Mouse (Mus musculus) heart, embryonic 13.5 days (tissue): ENCODE results near the gene Clip1. TPM values are rescaled to one million over a fixed set of nuclear protein-coding genes. Genes with fewer than 3 reads are reported as not detected.
A peak's percentile ranks its signal among the peaks of the same experiment; 100 is the strongest.

Source experiments
- ATAC-seq: fragments of 200-750 bp; cut with Nextera tagmentation; 2 replicates; pipeline ENCODE4 v1.8.0; 2017; ENCODE audit warnings: moderate TSS enrichment; ENCODE audit not compliant: insufficient number of reproducible peaks, low FRiP score, low TSS enrichment; ENCODE audit errors: extremely low read depth
- H3K27ac ChIP-seq: fragments of 300-500 bp; sonication (generic); replicated peaks from 2 replicates; pipeline ENCODE4 v1.5.1; 2015; ENCODE audit warnings: moderate library complexity, mild to moderate bottlenecking, inconsistent platforms
- H3K27me3 ChIP-seq: fragments of 300-500 bp; sonication (generic); replicated peaks from 2 replicates; pipeline ENCODE4 v1.6.1; 2015; ENCODE audit warnings: mild to moderate bottlenecking, inconsistent platforms
- H3K36me3 ChIP-seq: fragments of 300-500 bp; sonication (generic); 2 replicates; pipeline ENCODE4 v1.6.1; 2015; ENCODE audit warnings: mild to moderate bottlenecking, inconsistent platforms
- H3K4me1 ChIP-seq: fragments of 300-500 bp; sonication (generic); 2 replicates; pipeline ENCODE4 v1.6.1; 2015; ENCODE audit warnings: inconsistent platforms
- H3K4me2 ChIP-seq: fragments of 300-500 bp; sonication (generic); 2 replicates; pipeline ENCODE4 v1.6.1; 2015; ENCODE audit warnings: inconsistent platforms, mild to moderate bottlenecking, moderate library complexity
- H3K4me3 ChIP-seq: fragments of 300-500 bp; sonication (generic); 2 replicates; pipeline ENCODE4 v1.5.1; 2015; ENCODE audit warnings: moderate library complexity, mild to moderate bottlenecking, inconsistent platforms
- H3K9ac ChIP-seq: fragments of 300-500 bp; sonication (generic); 2 replicates; pipeline ENCODE4 v1.6.1; 2015; ENCODE audit warnings: inconsistent platforms, mild to moderate bottlenecking, moderate library complexity
- H3K9me3 ChIP-seq: fragments of 300-500 bp; sonication (generic); 2 replicates; pipeline ENCODE4 v1.6.1; 2016; ENCODE audit warnings: inconsistent platforms
- WGBS: fragments of 180-500 bp; shearing (Covaris S2); methylation state at CpG from one replicate; pipeline ENCODE4 v1.1.7; 2015; ENCODE audit warnings: mixed read lengths; 5-methylcytosine and 5-hydroxymethylcytosine counted together
- polyA plus RNA-seq: library from polyadenylated mRNA; unstranded; fragments of >200 nt; fragmentation: Nextera tagmentation; extraction: Ambion mirVana; gene quantifications from 2 replicates; pipeline ENCODE4 v1.2.1, GENCODE M21; 2015

Gene Clip1
- polyA plus RNA-seq, 1 experiment from 2014 or later = 48.9 TPM

DNA sequence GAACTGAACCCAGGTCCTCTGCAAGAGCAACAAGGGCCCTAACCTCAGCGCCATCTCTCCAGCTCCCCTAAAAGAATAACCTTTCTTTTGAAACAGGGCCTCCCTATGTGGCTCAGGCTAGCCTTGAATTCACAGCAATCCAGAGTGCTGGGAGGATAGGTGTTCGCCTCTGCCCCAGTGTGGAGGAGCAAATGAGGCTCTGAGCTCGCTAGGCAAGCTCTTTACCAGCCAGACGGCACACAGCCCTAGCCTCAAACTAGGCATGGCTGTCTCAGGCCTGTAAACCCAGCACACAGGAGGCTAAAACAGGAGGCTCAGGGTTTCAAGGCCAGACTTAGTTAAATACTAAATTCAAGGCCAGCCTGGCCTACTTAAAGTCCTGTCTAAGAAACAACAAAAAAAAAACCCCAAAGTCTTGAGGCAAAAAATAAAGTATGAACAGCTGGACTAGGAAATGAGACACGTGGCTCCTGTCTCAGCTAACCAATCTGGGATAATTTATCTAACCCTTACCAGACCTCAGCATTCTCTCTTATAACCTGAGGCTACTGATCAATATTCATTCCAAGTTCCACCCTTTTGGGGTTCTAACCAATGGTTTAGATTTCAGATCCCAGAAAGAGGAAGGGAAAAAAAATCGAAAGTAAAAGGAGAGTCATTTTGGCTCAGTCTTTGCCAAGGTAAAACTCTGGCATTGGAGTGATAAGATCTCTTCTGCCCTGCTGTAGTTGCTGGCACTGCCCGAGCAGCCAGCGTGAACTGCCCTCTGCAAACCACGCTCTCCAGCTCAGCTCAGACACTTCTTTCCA is 14.2 kb downstream of the Clip1 start:
- Histone ChIP-seq H3K4me2 (peak overlapping the region; percentile 52; the same call in 1 of the 2 replicates), H3K4me1 (peaks cover 80% of the 10 kb centered on the region)

DNA sequence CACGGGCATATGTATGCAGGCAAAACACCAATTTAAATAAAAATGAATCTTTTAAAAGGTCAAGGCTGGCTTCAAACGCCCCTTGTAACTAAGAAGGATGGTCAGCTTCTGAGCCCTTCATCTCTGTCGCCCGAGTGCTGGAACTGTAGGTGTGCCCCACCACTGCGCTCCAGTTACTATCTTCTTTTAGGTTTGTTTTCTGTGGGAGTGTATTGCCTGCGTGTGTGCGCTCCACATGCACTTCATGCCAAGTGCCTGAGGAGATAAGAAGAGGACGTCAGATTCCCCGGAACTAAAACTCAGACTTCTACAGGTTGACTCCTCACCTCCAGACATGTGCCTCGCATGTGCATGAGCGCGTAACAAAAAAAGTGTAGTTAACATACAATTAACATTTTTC is 16.5 kb downstream of the Clip1 start:
- peaks cover 77% of the 10 kb centered on the region for H3K4me1 ChIP-seq
- H3K9ac ChIP-seq = 0 out of 2 replicates have a peak overlapping the region, but pooled peaks have one; percentile 21
- H3K4me3 ChIP-seq = no peak overlapping the region
- H3K27me3 ChIP-seq = no peaks in the 10 kb centered on the region
- H3K9me3 ChIP-seq = no peaks in the 10 kb centered on the region
- ATAC-seq = no peak
- no peak overlapping the region; the same call in 1 of the 2 replicates for H3K4me2 ChIP-seq
- H3K27ac ChIP-seq = peak overlapping the region; percentile 66
- no peaks in the 10 kb centered on the region for H3K36me3 ChIP-seq
- 43% methylated on average over 12 of the region's 12 CpGs for WGBS

More for the DNA sequence above, 14.2 kb downstream of the Clip1 start:
- Histone ChIP-seq H3K9ac (peak overlapping the region; percentile 55), H3K9me3 (no peaks in the 10 kb centered on the region), H3K4me3 (0 out of 2 replicates have a peak overlapping the region, but pooled peaks have one; percentile 11), H3K36me3 (no peaks in the 10 kb centered on the region), H3K27ac (peak overlapping the region; percentile 73), H3K27me3 (no peaks in the 10 kb centered on the region)
- 69% methylated on average over 9 of the region's 9 CpGs for WGBS
- no peak for ATAC-seq

DNA sequence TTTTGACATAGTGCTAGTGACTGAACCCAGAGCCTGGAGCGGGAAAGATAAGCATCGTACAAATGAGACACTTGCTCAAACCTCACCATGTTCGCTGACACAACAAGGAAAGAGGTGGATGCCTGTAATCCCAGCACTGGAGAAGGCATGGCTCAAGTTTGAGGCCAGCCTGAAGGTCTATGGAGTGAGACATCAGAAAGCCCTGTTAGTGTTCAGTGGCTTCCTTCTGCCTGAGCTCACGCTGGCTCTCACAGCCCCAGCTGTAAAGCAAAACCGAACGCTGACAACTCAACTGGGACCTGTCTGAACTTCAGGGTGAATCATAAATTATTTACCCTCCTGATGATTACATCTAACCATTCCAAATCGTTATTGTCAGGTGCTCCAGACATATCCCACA is 18.5 kb downstream of the Clip1 start:
- no peaks in the 10 kb centered on the region for H3K36me3 ChIP-seq
- H3K27me3 ChIP-seq = no peaks in the 10 kb centered on the region
- ATAC-seq = no peak
- H3K27ac ChIP-seq = peak overlapping the region; percentile 63
- no peaks in the 10 kb centered on the region for H3K9me3 ChIP-seq
- H3K4me2 ChIP-seq = no peak overlapping the region
- no peak overlapping the region for H3K4me3 ChIP-seq
- no peak overlapping the region for H3K9ac ChIP-seq
- 60% methylated on average over 7 of the region's 7 CpGs for WGBS
- H3K4me1 ChIP-seq = peaks cover 81% of the 10 kb centered on the region

DNA sequence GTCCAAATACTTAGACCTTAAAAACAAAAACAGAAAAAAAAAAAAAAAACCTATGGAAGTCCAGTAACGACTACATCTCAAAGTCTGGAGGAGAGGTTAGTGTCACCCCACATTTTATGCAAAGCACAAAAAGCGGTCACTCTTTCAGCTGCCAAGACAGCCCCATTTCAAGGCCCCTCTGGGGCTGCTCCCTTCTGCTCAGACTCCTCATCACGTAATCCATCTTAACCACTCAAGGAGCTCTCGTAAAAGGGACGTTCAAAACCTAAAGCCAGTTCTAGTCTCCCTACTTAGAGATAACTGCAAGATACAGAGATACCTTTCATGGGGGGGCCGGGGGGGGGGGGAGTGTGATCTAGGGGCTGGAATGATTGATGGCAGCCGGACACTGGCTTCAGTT is 20.1 kb downstream of the Clip1 start:
- Histone ChIP-seq H3K4me3 (no peak overlapping the region), H3K9me3 (no peaks in the 10 kb centered on the region), H3K4me1 (peaks cover 85% of the 10 kb centered on the region), H3K9ac (no peak overlapping the region), H3K4me2 (no peak overlapping the region), H3K27ac (0 out of 2 replicates have a peak overlapping the region, but pooled peaks have one; percentile 15), H3K36me3 (no peaks in the 10 kb centered on the region), H3K27me3 (no peaks in the 10 kb centered on the region)
- no peak for ATAC-seq
- WGBS = 68% methylated on average over 7 of the region's 7 CpGs

DNA sequence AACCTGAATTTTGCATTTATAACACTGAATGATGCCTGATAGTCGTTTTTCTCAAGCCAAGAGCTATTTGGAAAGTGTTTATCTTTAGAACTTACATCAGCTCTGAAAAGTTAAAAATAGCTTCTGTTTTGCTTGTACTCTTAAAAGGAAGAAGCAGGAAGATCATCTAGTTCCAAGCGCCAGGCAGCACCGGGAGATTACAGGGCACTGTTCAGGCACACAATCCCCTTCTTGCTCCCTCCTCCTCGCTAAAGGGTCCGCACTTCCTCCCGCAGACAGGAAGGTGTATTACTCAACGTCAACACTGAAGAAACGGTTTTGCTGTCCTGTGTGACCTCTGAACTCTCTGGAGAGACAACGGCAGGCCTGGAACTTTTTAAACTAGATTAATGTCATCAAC is 22.4 kb downstream of the Clip1 start:
- Histone ChIP-seq H3K4me1 (peaks cover 86% of the 10 kb centered on the region), H3K9ac (peak overlapping the region; percentile 73), H3K4me3 (0 out of 2 replicates have a peak overlapping the region, but pooled peaks have one; percentile 8), H3K36me3 (no peaks in the 10 kb centered on the region), H3K27me3 (no peaks in the 10 kb centered on the region), H3K4me2 (peak overlapping the region; percentile 48), H3K27ac (peak overlapping the region; percentile 98), H3K9me3 (no peaks in the 10 kb centered on the region)
- 2% methylated on average over 9 of the region's 9 CpGs for WGBS
- peak; percentile 53; the same call in 1 of the 2 replicates for ATAC-seq

DNA sequence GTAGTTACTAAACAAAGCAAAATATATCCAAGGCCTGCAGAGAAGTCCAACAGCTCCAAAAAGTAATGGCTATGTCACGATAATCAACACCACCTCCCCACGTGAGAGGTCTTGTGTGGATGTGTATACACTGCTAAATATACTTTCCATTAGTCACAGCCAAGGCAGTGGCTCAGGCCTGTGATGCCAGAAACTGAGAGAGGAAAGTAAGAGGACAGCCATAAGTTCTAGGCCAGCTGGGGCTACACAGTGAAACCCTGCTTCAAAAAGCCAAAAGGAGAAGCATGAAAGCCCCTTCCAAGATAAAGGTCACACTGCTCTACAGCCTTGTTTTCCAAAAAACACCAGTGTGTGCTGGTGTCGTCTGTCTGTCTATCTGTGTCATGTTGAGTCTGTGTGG is 22.8 kb downstream of the Clip1 start:
- peak; percentile 32; the same call in 1 of the 2 replicates for ATAC-seq
- no peaks in the 10 kb centered on the region for H3K27me3 ChIP-seq
- H3K36me3 ChIP-seq = no peaks in the 10 kb centered on the region
- H3K4me2 ChIP-seq = peak overlapping the region; percentile 48
- peak overlapping the region; percentile 73 for H3K9ac ChIP-seq
- no peak overlapping the region for H3K4me3 ChIP-seq
- H3K27ac ChIP-seq = peak overlapping the region; percentile 98
- WGBS = 17% methylated on average over 3 of the region's 3 CpGs
- peaks cover 82% of the 10 kb centered on the region for H3K4me1 ChIP-seq
- H3K9me3 ChIP-seq = no peaks in the 10 kb centered on the region

DNA sequence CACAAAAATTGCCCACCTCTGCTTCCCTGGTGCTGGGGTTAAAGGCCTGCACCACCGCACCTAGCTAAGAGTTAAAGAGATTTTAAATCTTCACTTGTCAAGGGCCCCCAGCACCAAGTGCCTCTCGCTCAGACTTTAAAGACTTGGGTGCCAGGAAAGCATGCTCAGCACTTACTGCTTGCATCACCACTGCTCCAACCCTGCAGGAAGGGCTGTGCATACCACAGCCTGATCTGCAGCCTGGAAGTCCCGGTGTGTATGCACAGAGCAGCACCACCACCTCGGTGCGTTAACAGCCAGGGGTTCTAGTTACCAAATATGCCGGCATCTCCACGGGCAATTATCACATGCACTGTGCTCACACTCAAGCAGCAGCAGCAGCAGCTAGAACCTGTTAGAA is 26.8 kb downstream of the Clip1 start:
- ATAC-seq = peak; percentile 40; the same call in 1 of the 2 replicates
- WGBS = 19% methylated on average over 7 of the region's 7 CpGs
- Histone ChIP-seq H3K9ac (peak overlapping the region; percentile 20), H3K4me2 (peak overlapping the region; percentile 29), H3K27me3 (no peaks in the 10 kb centered on the region), H3K4me1 (peaks cover 62% of the 10 kb centered on the region), H3K27ac (peak overlapping the region; percentile 51), H3K9me3 (no peaks in the 10 kb centered on the region), H3K36me3 (peaks cover 25% of the 10 kb centered on the region), H3K4me3 (no peak overlapping the region)

- no peaks in the 10 kb centered on the region for H3K27me3 ChIP-seq
- ATAC-seq = no peak
- no peak overlapping the region for H3K4me2 ChIP-seq
Observed at GRCm38 (mm10) chr5:123654937-123655336, 29.5 kb downstream of the Clip1 start.

GRCm38 (mm10) chr5:123653287-123653801 is 31.1 kb downstream of the Clip1 start:
- no peak overlapping the region for H3K4me3 ChIP-seq
- H3K36me3 ChIP-seq = peaks cover 43% of the 10 kb centered on the region
- ATAC-seq = no peak
- no peak overlapping the region for H3K4me2 ChIP-seq
- H3K9ac ChIP-seq = no peak overlapping the region
- H3K4me1 ChIP-seq = peaks cover 19% of the 10 kb centered on the region
- H3K27ac ChIP-seq = no peak overlapping the region
- WGBS = 73% methylated on average over 11 of the region's 11 CpGs
- H3K27me3 ChIP-seq = no peaks in the 10 kb centered on the region
- no peaks in the 10 kb centered on the region for H3K9me3 ChIP-seq

More at GRCm38 (mm10) chr5:123654937-123655336, 29.5 kb downstream of the Clip1 start:
- WGBS = 58% methylated on average over 5 of the region's 5 CpGs
- Histone ChIP-seq H3K9me3 (no peaks in the 10 kb centered on the region), H3K4me1 (peaks cover 35% of the 10 kb centered on the region), H3K9ac (no peak overlapping the region), H3K27ac (peak overlapping the region; percentile 44), H3K4me3 (no peak overlapping the region), H3K36me3 (peaks cover 41% of the 10 kb centered on the region)

- H3K36me3 ChIP-seq = peaks cover 67% of the 10 kb centered on the region
- H3K4me2 ChIP-seq = no peak overlapping the region
- no peaks in the 10 kb centered on the region for H3K9me3 ChIP-seq
- no peak overlapping the region for H3K9ac ChIP-seq
- H3K27me3 ChIP-seq = no peaks in the 10 kb centered on the region
- H3K4me3 ChIP-seq = no peak overlapping the region
- H3K4me1 ChIP-seq = 0 out of 2 replicates have a peak, but pooled peaks cover 8% of the 10 kb centered on the region
- H3K27ac ChIP-seq = no peak overlapping the region
- no peak for ATAC-seq
- WGBS = 63% methylated on average over 2 of the region's 2 CpGs
Observed at GRCm38 (mm10) chr5:123650825-123651224, 33.6 kb downstream of the Clip1 start.

- Histone ChIP-seq H3K36me3 (peaks cover 81% of the 10 kb centered on the region), H3K9me3 (no peaks in the 10 kb centered on the region), H3K27ac (no peak overlapping the region), H3K9ac (no peak overlapping the region), H3K4me3 (no peak overlapping the region), H3K4me2 (no peak overlapping the region), H3K4me1 (no peaks in the 10 kb centered on the region), H3K27me3 (no peaks in the 10 kb centered on the region)
- ATAC-seq = no peak
- 86% methylated on average over 17 of the region's 17 CpGs for WGBS
Observed at GRCm38 (mm10) chr5:123642401-123642800, 42.0 kb downstream of the Clip1 start.
